Mouse (Mus musculus): ENCODE measurements around the gene Col16a1.

- TF ChIP-seq EP300 (optimal IDR thresholded peaks at IDR 0.05) (no peak), CTCF (IDR thresholded peaks at IDR 0.05; ENCODE audit: low read depth) (no peak)
These were observed 22.9 kb downstream of the Col16a1 start for GRCm38 (mm10) chr4:130070523-130070922.

Data from stomach, postnatal 0 days (tissue).